Mouse (Mus musculus) hindbrain, embryonic 10.5 days (tissue): ENCODE measurements at regions not wholly inside any gene's neighbourhood (a gene's known extent, or its start where the extent isn't known, plus 50 kb on each side); places are given as distances from the start of the nearest gene placed in this dataset.

Source experiments
- DNase-seq: peaks from one replicate; pipeline ENCODE4 v3.0.0-alpha.2; 2017; ENCODE audit warnings: low spot score
- H3K27ac ChIP-seq: fragments of 300-500 bp; sonication (generic); 2 replicates; pipeline ENCODE4 v1.5.1; 2016; ENCODE audit warnings: mild to moderate bottlenecking, moderate library complexity
- H3K27me3 ChIP-seq: fragments of 300-500 bp; sonication (generic); 2 replicates; pipeline ENCODE4 v1.6.1; 2016; ENCODE audit warnings: mild to moderate bottlenecking; ENCODE audit not compliant: poor library complexity, insufficient read depth, severe bottlenecking
- H3K36me3 ChIP-seq: fragments of 300-500 bp; sonication (generic); 2 replicates; pipeline ENCODE4 v1.6.1; 2016; ENCODE audit warnings: mild to moderate bottlenecking, moderate library complexity
- H3K4me1 ChIP-seq: fragments of 300-500 bp; sonication (generic); replicated peaks from 2 replicates; pipeline ENCODE4 v1.6.1; 2016; ENCODE audit warnings: mild to moderate bottlenecking
- H3K4me3 ChIP-seq: fragments of 300-500 bp; sonication (generic); 2 replicates; pipeline ENCODE4 v1.5.1; 2016; ENCODE audit warnings: mild to moderate bottlenecking, moderate library complexity
- H3K9me3 ChIP-seq: fragments of 300-500 bp; sonication (generic); 2 replicates; pipeline ENCODE4 v1.6.1; 2016; ENCODE audit warnings: mild to moderate bottlenecking, moderate library complexity
- WGBS: fragments of 180-500 bp; shearing (Covaris S2); methylation state at CpG from one replicate; pipeline ENCODE4 v1.1.7; 2016; 5-methylcytosine and 5-hydroxymethylcytosine counted together

DNA sequence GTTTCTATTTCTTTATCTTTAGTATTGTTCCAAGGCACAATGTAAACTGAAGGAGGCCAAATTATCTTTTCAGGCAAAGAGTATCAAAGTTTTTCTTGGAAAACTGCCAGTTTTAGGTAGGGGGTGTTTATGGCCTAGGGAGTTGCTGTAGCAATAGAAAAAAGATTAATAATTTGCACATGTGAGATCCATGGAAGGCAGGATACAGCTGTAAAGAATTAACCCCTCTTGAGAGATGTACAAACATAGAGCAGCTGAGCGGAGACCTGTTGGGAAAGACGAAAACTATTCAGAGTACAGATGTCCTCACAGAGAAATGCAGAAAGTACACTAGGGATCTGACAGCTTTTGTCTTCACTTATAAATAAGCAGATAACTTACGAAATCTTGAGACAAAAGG, 176.8 kb downstream of the Fign start:
- H3K27ac ChIP-seq: no peak overlapping the region
- no peaks in the 10 kb centered on the region for H3K9me3 ChIP-seq
- no peaks in the 10 kb centered on the region for H3K36me3 ChIP-seq
- no peaks in the 10 kb centered on the region for H3K27me3 ChIP-seq
- H3K4me3 ChIP-seq: no peak overlapping the region
- no peak for DNase-seq
- 66% methylated on average over 3 of the region's 3 CpGs for WGBS
- H3K4me1 ChIP-seq: peaks cover 8% of the 10 kb centered on the region

DNA sequence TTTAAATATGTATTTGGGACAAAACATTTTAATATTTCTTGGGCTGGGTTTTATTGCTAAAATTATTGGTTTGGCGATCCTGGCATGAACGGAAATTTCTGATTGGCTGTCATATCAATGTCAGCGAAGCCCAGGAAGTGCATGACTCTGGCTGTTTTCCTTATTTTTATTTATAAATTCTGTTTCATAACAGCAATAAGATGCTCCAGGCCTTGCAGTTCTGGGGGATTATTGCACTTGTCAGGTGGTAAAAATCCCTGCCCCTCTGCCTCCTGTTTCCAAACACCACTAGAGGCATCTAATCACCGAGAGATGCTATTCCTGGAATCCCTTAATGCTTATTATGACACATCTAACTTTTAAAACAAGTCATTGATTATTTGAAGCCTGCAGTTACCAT, 177.8 kb downstream of the Fign start:
- no peaks in the 10 kb centered on the region for H3K27me3 ChIP-seq
- H3K9me3 ChIP-seq: no peaks in the 10 kb centered on the region
- 88% methylated on average over 4 of the region's 4 CpGs for WGBS
- H3K4me3 ChIP-seq: no peak overlapping the region
- no peak for DNase-seq
- no peaks in the 10 kb centered on the region for H3K4me1 ChIP-seq
- H3K27ac ChIP-seq: no peak overlapping the region
- no peaks in the 10 kb centered on the region for H3K36me3 ChIP-seq

DNA sequence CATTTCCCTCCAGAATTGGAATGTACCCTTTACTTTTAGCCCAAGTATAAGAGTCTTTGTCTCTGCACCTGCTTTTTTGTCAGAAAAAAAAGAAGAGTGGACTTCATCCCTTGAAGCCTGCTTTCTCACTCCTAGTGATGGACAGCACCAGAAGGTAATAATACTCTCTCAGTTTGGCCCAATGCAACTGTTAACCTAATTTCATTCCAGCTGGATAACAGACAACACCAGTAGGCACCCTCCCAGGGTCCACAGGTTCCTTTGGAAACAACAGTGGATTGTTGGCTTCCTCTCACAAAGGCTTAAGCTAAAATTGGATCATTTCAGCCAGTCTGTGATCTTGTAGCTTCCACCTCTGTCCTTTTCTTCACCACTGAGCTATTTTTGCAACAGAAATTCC, 197.2 kb downstream of the Fign start:
- DNase-seq: no peak
- Histone ChIP-seq H3K4me3 (no peak overlapping the region), H3K36me3 (no peaks in the 10 kb centered on the region), H3K9me3 (no peaks in the 10 kb centered on the region), H3K27me3 (no peaks in the 10 kb centered on the region), H3K4me1 (peaks cover 3% of the 10 kb centered on the region), H3K27ac (no peak overlapping the region)

DNA sequence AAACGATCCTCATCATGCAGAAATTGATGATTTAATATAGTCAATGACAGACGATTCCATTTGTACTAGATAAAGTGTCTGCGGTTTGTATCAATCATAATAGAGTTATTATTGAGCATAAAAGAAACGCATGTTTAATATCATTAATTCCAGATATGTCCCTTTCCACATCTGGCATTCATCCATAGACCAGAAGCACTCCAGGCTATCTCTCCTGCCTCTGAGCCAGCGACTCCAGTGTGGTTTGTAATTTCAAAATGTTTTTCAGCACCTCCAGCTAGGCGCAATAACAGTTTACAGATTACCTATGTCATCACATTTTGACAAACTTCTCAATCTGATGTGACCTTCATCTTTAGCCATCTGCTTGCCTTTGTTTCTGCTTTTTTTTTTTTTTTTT, 219.4 kb downstream of the Fign start:
- 79% methylated on average over 6 of the region's 6 CpGs for WGBS

DNA sequence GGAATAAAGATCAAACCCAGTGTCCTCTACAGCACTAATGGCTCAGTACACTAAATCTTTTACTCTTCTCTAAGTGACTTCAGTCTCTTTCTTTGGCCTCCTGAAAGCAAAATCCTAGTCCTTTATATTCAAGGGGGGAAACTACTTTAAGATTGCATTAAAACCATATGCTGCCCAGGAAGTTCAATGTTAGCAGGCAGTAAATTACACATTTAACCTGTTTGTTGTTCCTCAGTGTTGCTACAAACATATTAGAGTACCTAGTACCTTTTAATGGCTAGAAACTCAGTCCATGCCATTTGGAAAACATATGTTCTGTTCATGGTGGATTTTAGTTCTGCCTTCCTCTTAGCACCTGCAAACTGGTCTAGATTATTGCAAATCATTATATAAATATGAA, 220.5 kb downstream of the Fign start:
- Histone ChIP-seq H3K36me3 (no peaks in the 10 kb centered on the region), H3K27ac (no peak overlapping the region), H3K9me3 (no peaks in the 10 kb centered on the region), H3K27me3 (no peaks in the 10 kb centered on the region), H3K4me1 (no peaks in the 10 kb centered on the region), H3K4me3 (no peak overlapping the region)
- no peak for DNase-seq

More for the DNA sequence above, 219.4 kb downstream of the Fign start:
- H3K4me1 ChIP-seq: no peaks in the 10 kb centered on the region
- H3K27me3 ChIP-seq: no peaks in the 10 kb centered on the region
- H3K9me3 ChIP-seq: no peaks in the 10 kb centered on the region
- H3K4me3 ChIP-seq: no peak overlapping the region
- no peak overlapping the region for H3K27ac ChIP-seq
- no peaks in the 10 kb centered on the region for H3K36me3 ChIP-seq
- no peak for DNase-seq

DNA sequence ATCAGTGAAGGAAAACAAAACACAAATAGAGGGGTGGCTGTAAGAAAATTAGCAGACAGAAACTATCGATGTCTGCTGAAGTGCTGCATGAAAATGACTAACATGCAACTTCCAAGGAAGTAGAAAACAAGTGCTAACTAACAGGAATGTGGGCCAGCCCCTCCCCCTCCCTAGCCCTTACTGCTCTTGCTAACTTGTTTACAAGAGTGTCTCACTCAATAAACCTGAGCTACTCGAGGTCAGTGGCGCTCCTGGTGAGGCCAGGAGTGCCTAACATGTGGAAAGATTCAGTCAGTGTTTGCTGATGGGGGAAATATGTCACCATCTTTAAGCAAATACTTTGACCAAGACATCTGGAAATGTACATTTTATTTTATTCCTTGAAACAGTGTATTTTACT, 221.5 kb downstream of the Fign start:
- DNase-seq: peak; percentile 42
- no peak overlapping the region for H3K27ac ChIP-seq
- WGBS: 24% methylated on average over 3 of the region's 3 CpGs
- H3K4me3 ChIP-seq: no peak overlapping the region
- H3K36me3 ChIP-seq: no peaks in the 10 kb centered on the region
- H3K9me3 ChIP-seq: no peaks in the 10 kb centered on the region
- H3K4me1 ChIP-seq: no peaks in the 10 kb centered on the region
- no peaks in the 10 kb centered on the region for H3K27me3 ChIP-seq

DNA sequence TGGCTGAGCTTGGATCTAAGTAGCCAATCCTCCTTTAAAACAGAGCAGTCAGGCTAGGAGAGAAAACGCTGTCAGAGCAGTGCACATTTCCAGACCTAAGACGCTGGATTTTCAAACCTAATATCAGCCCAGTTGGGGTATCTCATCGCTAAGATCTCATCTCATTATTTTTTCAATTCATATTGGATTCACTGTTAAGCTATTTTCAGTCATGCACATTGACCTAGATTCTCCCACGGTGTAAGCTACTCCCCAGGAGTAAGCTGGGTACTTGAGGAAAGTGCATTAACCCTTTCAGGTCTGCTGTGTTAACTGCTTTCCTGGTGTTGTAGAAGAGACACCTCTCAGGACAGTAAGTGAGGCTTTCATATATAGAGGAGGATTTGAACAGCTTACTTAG, 222.7 kb downstream of the Fign start:
- Histone ChIP-seq H3K27ac (no peak overlapping the region), H3K36me3 (no peaks in the 10 kb centered on the region), H3K9me3 (no peaks in the 10 kb centered on the region), H3K4me1 (no peaks in the 10 kb centered on the region), H3K4me3 (no peak overlapping the region), H3K27me3 (no peaks in the 10 kb centered on the region)
- DNase-seq: no peak
- 32% methylated on average over 4 of the region's 4 CpGs for WGBS

DNA sequence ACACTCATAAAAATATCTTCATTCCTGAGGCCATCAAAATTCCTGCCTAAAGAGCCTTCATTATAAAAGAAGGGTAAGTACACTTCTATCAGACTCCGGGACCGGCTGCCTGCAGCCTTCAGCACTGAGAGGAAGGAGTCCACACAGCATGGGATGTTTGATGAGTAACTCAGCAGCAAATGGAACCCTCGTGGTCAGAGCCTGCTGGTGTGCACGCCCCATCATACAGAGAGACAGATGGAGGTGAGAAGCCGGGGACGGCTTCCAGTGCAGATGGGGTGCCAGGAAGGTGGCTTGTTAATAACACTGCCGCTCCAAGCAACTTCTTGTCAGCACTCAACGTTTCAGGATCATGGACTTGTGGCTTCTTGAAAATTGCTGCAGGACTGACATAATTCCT, 231.3 kb downstream of the Fign start:
- Histone ChIP-seq H3K27ac (no peak overlapping the region), H3K4me3 (no peak overlapping the region), H3K36me3 (no peaks in the 10 kb centered on the region), H3K27me3 (no peaks in the 10 kb centered on the region), H3K4me1 (no peaks in the 10 kb centered on the region), H3K9me3 (no peaks in the 10 kb centered on the region)
- no peak for DNase-seq
- 64% methylated on average over 8 of the region's 8 CpGs for WGBS

DNA sequence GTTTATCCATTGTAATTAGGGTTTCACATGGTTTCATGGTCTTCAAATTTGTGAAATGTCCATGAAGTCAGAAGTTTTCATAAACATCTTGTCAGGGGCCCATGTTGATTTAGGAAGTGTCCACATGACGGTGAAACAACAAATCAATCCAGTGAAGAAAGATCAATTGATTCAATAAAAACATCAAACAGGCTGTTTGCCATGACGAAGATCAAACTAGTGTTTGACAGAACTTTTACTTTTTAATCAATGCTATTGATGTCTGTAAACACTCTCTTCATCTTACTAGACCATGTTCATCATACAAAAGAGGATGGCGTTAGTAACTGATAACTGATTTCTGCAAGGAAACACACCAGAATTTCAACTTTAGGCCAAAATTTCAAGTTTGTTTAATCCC, 236.0 kb downstream of the Fign start:
- Histone ChIP-seq H3K4me1 (no peaks in the 10 kb centered on the region), H3K27ac (no peak overlapping the region), H3K9me3 (no peaks in the 10 kb centered on the region), H3K27me3 (no peaks in the 10 kb centered on the region), H3K4me3 (no peak overlapping the region), H3K36me3 (no peaks in the 10 kb centered on the region)
- 82% methylated on average over 3 of the region's 3 CpGs for WGBS
- DNase-seq: no peak

DNA sequence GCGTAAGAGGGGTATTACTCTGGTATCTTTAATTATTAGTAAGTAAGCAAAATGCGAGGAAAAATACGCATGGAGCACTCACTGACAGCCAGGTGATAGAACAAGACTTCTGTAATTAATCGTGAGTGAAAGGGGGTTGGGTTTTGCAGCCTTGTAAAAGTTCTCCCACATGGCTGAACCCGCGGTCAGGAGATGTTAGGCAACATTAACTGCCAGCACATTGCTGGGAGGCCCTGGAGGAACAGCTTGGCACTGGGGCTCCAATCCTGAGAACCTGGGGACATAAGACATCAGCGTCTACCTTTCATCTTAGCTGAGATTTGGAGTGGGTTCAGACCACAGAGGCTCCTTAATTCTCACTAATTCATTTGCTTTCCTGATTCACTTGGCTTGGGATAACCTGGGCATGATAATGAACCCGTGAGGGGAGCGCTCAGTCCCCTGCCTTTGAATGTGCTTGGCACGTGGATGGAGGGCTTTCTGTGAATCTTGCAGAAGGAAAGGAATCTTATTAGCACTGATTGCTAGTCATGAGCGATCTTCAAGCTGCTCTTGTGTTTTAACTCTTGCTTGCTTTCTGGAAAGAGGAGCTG, 241.3 kb downstream of the Fign start:
- 61% methylated on average over 11 of the region's 11 CpGs for WGBS
- H3K36me3 ChIP-seq: no peaks in the 10 kb centered on the region
- H3K4me1 ChIP-seq: peaks cover 9% of the 10 kb centered on the region; the same call in 1 of the 2 replicates
- H3K9me3 ChIP-seq: no peaks in the 10 kb centered on the region
- no peak overlapping the region for H3K27ac ChIP-seq
- no peaks in the 10 kb centered on the region for H3K27me3 ChIP-seq
- no peak for DNase-seq
- no peak overlapping the region for H3K4me3 ChIP-seq

DNA sequence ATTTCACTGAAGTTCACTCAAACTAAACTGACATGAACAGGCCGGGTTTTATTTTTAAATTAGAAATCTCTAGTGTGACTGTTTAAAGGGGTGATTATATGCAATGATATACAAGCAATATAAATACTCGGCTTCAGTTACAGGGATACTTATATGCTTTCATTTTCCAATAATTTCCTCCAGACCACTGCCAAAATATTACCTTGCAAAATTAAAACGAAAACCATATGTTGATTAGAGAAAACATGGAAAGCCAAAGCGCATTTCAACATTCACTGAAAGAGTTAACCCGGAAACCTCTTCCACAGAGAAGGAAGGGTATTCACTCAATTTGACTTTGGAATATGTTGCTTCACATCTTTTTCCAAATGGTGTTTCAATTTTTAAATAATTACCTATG, 242.4 kb downstream of the Fign start:
- H3K27me3 ChIP-seq: no peaks in the 10 kb centered on the region
- H3K27ac ChIP-seq: no peak overlapping the region
- H3K4me3 ChIP-seq: no peak overlapping the region
- H3K36me3 ChIP-seq: no peaks in the 10 kb centered on the region
- H3K4me1 ChIP-seq: peaks cover 9% of the 10 kb centered on the region; the same call in 1 of the 2 replicates
- WGBS: 83% methylated on average over 5 of the region's 5 CpGs
- H3K9me3 ChIP-seq: no peaks in the 10 kb centered on the region
- no peak for DNase-seq

DNA sequence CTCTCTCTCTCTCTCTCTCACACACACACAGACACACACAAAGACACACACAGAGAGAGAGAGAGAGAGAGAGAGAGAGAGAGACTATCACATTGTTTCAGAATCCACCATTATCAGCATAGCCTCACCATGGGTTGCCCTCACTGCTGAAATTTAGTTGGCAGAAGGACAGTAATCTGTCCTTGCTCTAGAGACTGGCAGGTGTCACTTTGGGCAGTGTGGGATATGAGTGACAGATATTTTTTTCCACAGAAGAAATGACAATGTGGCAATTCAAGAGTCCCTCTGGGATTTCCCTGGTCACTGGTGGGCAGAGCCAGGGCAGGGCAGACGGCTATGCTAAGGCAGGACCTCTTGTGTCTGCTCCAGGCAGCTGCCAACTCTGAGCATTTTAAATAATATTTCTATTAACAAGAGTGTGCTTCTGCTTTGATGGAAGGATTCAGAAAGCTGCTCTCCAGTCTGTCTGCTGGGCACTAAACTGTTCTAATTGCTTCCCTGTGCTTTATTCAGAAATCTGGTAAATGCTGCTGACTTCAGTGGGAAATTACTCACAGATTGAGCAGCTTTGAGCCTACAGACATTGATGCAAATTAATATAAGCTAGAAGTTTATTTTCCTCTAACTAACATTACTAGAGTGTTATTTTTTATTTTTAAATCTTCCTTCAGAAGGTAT, 243.5 kb downstream of the Fign start:
- Histone ChIP-seq H3K4me1 (peaks cover 9% of the 10 kb centered on the region; the same call in 1 of the 2 replicates), H3K36me3 (no peaks in the 10 kb centered on the region), H3K27me3 (no peaks in the 10 kb centered on the region), H3K27ac (no peak overlapping the region; the same call in 1 of the 2 replicates), H3K4me3 (no peak overlapping the region), H3K9me3 (no peaks in the 10 kb centered on the region)
- 33% methylated on average over 1 of the region's 1 CpGs for WGBS
- no peak for DNase-seq

DNA sequence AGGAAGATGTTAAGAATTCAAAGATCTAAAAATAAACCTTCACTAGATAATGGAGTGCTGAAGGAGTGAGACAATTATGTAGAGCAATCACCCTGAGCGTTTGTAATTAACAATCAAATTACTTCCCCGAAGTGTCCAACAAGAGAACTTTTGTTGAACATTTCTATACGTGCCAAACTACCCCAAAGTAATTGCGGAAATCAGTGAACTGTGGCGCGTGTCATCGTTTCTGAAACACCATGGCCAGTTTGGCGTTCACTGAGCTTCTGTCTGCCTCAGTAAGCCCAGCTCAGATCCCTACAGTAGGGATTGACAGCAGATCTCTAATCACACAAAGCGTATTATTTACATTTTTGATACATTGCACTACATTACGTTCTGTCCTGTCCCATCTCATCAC, 244.6 kb downstream of the Fign start:
- WGBS: 62% methylated on average over 10 of the region's 10 CpGs

DNA sequence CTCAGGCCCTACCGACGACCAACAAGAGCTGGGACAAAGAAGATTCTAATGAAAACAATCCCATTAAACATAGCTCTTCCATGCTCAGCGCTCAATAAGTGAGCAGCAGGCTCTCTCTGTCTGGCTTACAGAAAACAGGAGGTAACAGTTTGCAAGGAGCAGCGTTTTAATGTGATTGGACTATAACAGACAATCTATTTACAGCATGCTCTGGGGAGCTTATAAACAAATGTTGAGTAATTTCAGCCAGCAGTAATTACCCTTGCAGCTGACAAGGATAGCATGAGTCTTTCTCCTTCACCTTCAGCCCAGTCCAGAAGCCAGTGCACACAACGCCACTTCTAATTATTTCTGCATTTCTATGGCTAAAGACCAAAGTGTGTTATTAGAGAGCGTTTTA, 245.6 kb downstream of the Fign start:
- H3K4me3 ChIP-seq: no peak overlapping the region
- no peak overlapping the region for H3K27ac ChIP-seq
- H3K9me3 ChIP-seq: no peaks in the 10 kb centered on the region
- no peaks in the 10 kb centered on the region for H3K27me3 ChIP-seq
- no peak for DNase-seq
- H3K36me3 ChIP-seq: no peaks in the 10 kb centered on the region
- 83% methylated on average over 6 of the region's 6 CpGs for WGBS
- H3K4me1 ChIP-seq: peaks cover 9% of the 10 kb centered on the region; the same call in 1 of the 2 replicates

More for the DNA sequence above, 244.6 kb downstream of the Fign start:
- no peaks in the 10 kb centered on the region for H3K36me3 ChIP-seq
- H3K4me3 ChIP-seq: no peak overlapping the region
- peaks cover 9% of the 10 kb centered on the region; the same call in 1 of the 2 replicates for H3K4me1 ChIP-seq
- no peak overlapping the region for H3K27ac ChIP-seq
- no peaks in the 10 kb centered on the region for H3K9me3 ChIP-seq
- no peaks in the 10 kb centered on the region for H3K27me3 ChIP-seq
- DNase-seq: no peak
